Mouse (Mus musculus) ES-Bruce4 (cell line): Measurements from ENCODE around the gene Tecpr1.

Experiments
- CTCF ChIP-seq: IDR thresholded peaks from one replicate; pipeline ENCODE4 v1.8.1; 2011; ENCODE audit warnings: low read depth, low read length
- EP300 ChIP-seq: IDR thresholded peaks from 2 replicates; pipeline ENCODE4 v1.6.1; 2011; ENCODE audit warnings: low read depth, low read length; ENCODE audit not compliant: insufficient read depth
- POLR2A ChIP-seq: IDR thresholded peaks from one replicate; pipeline ENCODE4 v1.8.1; 2011; ENCODE audit warnings: low read length; ENCODE audit not compliant: insufficient read depth

DNA sequence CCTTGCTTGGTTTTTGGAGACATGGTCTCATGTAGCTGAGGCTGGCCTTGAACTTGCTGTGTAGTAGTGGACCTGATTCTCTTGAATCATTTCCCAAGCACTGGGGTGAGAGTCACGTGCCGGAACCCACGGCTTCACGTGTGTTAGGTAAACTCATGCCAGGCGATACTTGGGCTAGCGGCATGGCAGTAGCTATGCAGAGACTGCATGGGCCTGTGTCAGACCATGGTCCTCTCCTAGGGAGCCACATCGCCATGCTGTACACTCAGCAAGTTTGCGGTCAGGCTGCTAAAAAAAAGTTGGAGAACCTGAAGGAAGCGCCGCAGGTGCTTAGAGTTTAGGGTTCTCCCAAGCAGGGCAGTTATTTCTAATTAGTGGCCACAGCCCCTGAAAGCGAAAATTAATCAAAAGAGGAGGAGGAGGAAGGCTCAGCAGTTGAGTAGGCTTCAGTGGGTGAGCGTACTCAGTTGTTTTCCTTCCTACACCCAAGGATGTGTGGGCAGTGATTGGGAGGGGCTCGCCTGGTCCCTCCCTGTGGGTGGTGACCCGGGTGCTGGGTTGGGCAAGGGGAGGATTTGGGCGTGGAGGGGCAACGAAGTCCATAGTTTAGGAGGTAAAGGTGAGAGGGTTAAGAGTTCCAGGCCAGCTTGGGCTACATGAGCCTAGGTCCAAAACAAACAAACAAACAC is 30.9 kb upstream of the Tecpr1 start:
- TF ChIP-seq POLR2A = no peak
- TF ChIP-seq CTCF = no peak
- TF ChIP-seq EP300 = no peak
